Mouse (Mus musculus) stomach, postnatal 0 days (tissue): Measurements from ENCODE around the gene Stim1. TPM values are rescaled to one million over a fixed set of nuclear protein-coding genes. Genes with fewer than 3 reads are reported as not detected.

Experiments used
- ATAC-seq: fragments of 200-750 bp; cut with Nextera tagmentation; 2 replicates; pipeline ENCODE4 v1.8.0; 2017; ENCODE audit not compliant: low FRiP score, low TSS enrichment
- DNase-seq: peaks from one replicate; pipeline ENCODE4 v3.0.0-alpha.2; 2016; ENCODE audit warnings: low spot score
- H3K27ac ChIP-seq: fragments of 300-500 bp; sonication (generic); replicated peaks from 2 replicates; pipeline ENCODE4 v1.5.1; 2014; ENCODE audit warnings: mild to moderate bottlenecking, control low read depth
- H3K27me3 ChIP-seq: fragments of 300-500 bp; sonication (generic); 2 replicates; pipeline ENCODE4 v1.6.1; 2014; ENCODE audit warnings: low read length; ENCODE audit not compliant: control insufficient read depth, insufficient read depth
- H3K36me3 ChIP-seq: fragments of 300-500 bp; sonication (generic); 2 replicates; pipeline ENCODE4 v1.6.1; 2014; ENCODE audit warnings: low read length, mixed read lengths; ENCODE audit not compliant: control insufficient read depth, insufficient read depth
- H3K4me1 ChIP-seq: fragments of 300-500 bp; sonication (generic); replicated peaks from 2 replicates; pipeline ENCODE4 v1.6.1; 2014; ENCODE audit warnings: antibody characterized with exemption; ENCODE audit not compliant: control insufficient read depth, insufficient read depth
- H3K4me2 ChIP-seq: fragments of 300-500 bp; sonication (generic); replicated peaks from 2 replicates; pipeline ENCODE4 v1.6.1; 2014; ENCODE audit warnings: low read depth, mild to moderate bottlenecking, control low read depth, moderate library complexity
- H3K4me3 ChIP-seq: fragments of 300-500 bp; sonication (generic); 2 replicates; pipeline ENCODE4 v1.5.1; 2014; ENCODE audit warnings: low read depth, low read length, control low read depth
- H3K9ac ChIP-seq: fragments of 300-500 bp; sonication (generic); 2 replicates; pipeline ENCODE4 v1.6.1; 2014; ENCODE audit warnings: mild to moderate bottlenecking, low read length, control low read depth, mixed read lengths
- H3K9me3 ChIP-seq: fragments of 300-500 bp; sonication (generic); 2 replicates; pipeline ENCODE4 v1.6.1; 2016; ENCODE audit warnings: low read length; ENCODE audit not compliant: control insufficient read depth
- CTCF ChIP-seq: IDR thresholded peaks from 2 replicates; pipeline ENCODE4 v1.5.1; 2016; ENCODE audit warnings: antibody characterized with exemption, low read depth, mild to moderate bottlenecking, moderate library complexity
- EP300 ChIP-seq: optimal IDR thresholded peaks from 2 replicates; pipeline ENCODE3; 2016; ENCODE audit warnings: antibody characterized with exemption
- WGBS: fragments of 180-500 bp; shearing (Covaris S2); extraction: QIAGEN DNeasy Blood & Tissue Kit; methylation state at CpG from one replicate; pipeline ENCODE4 v1.1.7; 2014; 5-methylcytosine and 5-hydroxymethylcytosine counted together
- polyA plus RNA-seq: library from polyadenylated mRNA; unstranded; fragments of >200 nt; fragmentation: Nextera tagmentation; extraction: Ambion mirVana; gene quantifications from 2 replicates; pipeline ENCODE4 v1.2.1, GENCODE M21; 2015

Stim1 gene
- polyA plus RNA-seq = 26.4 and 29.5 TPM in 2 replicates

DNA sequence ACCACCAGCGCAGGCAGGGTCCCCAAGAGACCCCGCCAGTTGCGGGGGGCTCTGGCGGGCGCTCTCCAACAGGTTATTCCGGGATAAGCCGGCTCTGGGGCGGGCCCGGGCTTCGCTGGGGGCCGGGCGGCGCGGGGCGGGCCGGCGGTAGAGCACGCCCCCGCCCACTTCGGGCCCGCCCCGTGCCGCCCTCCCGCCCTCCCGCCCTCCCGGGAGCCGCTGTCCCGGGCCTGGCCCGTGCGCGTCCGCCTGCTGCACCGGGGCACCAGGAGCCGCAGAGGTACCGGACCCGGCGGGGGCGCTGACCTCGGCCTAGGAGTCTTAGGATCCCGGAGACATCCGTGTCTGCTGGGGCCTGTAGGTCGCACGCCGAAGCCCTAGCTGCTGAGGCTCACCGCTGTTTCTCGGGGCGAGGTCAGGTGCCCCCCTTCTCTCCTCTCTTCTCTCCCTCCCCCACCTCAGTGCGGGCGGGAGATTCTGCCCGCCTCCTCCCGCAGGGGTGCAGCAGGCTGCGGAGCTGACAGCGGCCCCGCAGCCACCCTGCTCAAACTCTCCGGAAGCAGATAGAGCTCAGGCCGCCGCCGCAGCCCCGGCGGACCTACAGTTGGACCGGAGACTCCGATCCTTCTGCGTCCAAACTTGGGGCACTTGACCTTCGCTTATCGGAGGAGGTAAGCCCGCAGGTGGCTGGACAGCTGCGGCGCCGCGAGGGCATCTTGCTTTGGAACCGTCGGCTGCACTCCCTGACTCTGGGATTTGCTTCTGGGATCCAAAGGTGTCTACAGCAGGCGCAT, at the start of gene Stim1:
Stim1 (plus strand) TSS at position 206 of the 794 bp plus-strand sequence.
- peak; percentile 82 for DNase-seq
- H3K27ac ChIP-seq = peak within 1 kb of the TSS; percentile 86

DNA sequence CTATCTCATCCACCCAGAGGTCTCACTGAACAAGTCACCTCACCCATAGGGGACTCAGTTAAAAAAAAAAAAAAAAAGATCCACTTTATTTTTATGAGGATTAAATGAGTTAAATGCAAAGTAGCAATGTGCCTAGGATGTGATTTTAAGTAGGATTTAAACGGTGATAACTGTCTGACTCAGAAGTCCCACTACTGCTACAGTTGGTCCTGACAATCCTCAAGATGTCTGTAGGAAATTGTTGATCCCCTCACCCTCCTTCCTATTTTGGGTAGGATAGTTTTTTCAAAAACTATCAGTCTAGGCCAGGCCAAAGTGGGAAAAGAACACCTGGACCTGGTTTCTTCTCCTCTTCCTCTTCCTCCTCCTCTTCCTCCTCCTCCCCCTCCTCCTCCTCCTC, 45.7 kb upstream of the Stim1 start:
- ATAC-seq (no peak), DNase-seq (no peak)
- H3K36me3 ChIP-seq = no peaks in the 10 kb centered on the region
- TF ChIP-seq CTCF = no peak
- no peak for TF ChIP-seq EP300
- H3K4me1 ChIP-seq = no peaks in the 10 kb centered on the region
- no peak overlapping the region for H3K9ac ChIP-seq
- H3K4me3 ChIP-seq = no peak overlapping the region
- peak overlapping the region; percentile 81 for H3K4me2 ChIP-seq
- H3K27ac ChIP-seq = no peak overlapping the region
- WGBS = 33% methylated on average over 1 of the region's 1 CpGs
- H3K9me3 ChIP-seq = no peaks in the 10 kb centered on the region
- H3K27me3 ChIP-seq = no peaks in the 10 kb centered on the region

More for the DNA sequence above, at the start of gene Stim1:
- TF ChIP-seq EP300 (peak; percentile 13), CTCF (no peak)
- Histone ChIP-seq H3K9me3 (no peaks in the 10 kb centered on the region), H3K9ac (peak within 1 kb of the TSS; percentile 78), H3K36me3 (no peaks in the 10 kb centered on the region), H3K4me3 (peak within 1 kb of the TSS; percentile 79), H3K4me1 (peaks cover 7% of the 10 kb centered on the region; the same call in 1 of the 2 replicates), H3K4me2 (peak within 1 kb of the TSS; percentile 84), H3K27me3 (no peaks in the 10 kb centered on the region)
- under 1% methylated on average over 38 of the region's 73 CpGs for WGBS
- ATAC-seq = peak; percentile 94

DNA sequence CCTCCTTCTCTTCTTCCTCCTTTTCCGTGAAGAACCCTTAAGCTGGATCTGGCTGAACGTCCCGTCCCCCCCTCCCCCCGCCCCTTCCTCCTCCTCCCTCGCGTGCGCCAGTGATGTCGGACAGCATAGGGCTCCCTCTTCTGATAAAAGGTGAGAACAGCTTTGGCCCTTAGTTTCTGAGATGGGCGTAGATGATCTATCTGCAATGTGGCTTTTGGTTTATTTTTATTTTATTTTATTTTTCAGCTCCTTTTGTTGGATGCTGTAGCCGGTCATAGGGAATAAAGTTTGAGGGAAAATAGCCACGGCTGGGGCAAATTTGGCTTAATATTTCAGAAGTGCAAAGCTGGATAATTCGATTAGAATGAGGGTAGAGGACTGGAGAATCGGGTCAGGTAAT, 45.3 kb upstream of the Stim1 start:
- TF ChIP-seq CTCF (peak; percentile 72), EP300 (no peak)
- Histone ChIP-seq H3K27ac (peak overlapping the region; percentile 89; the same call in 1 of the 2 replicates), H3K4me2 (peak overlapping the region; percentile 81), H3K4me1 (no peaks in the 10 kb centered on the region), H3K9me3 (no peaks in the 10 kb centered on the region), H3K4me3 (peak overlapping the region; percentile 74), H3K9ac (no peak overlapping the region; the same call in 1 of the 2 replicates), H3K27me3 (no peaks in the 10 kb centered on the region), H3K36me3 (no peaks in the 10 kb centered on the region)
- DNase-seq (peak; percentile 69), ATAC-seq (peak; percentile 55; the same call in 1 of the 2 replicates)
- under 1% methylated on average over 11 of the region's 13 CpGs for WGBS

DNA sequence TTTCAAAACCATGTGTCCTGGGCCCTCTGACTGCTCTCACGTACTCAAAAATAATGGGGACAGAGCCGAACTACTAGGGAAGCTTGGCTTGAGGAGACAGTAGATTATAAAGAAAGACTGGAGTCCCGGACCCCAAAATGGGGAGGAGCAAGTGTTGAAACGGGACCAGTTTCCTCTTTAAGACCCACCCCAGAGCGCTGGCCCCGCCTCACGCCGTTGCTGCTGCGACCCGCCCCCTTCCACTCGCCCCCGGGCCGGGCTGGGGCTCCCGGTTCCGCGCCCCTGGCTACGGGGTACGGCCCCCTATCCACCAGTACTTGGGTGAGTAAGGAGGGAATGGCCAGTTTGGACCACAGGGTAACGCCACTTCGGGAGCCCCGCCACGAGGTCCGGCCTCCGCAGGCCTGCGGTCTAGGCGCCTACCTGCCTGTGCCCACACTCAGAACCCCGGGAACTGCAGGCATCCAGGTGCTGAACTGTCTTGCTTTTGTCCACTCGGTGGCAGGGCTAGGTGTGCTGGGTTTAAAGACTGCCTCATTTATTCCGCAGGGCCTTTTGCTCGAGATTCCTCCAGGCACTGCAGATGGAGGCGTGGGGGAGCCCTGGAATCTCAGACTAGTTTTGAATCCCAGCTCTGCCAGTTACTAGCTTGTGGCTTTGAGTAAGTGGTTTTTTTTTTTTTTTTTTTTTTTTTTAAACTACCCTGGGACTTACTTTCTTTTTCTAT, 44.6 kb upstream of the Stim1 start:
- Histone ChIP-seq H3K4me2 (peak overlapping the region; percentile 81), H3K36me3 (no peaks in the 10 kb centered on the region), H3K9ac (peak overlapping the region; percentile 82), H3K9me3 (no peaks in the 10 kb centered on the region), H3K27me3 (no peaks in the 10 kb centered on the region), H3K27ac (peak overlapping the region; percentile 89), H3K4me1 (no peaks in the 10 kb centered on the region), H3K4me3 (peak overlapping the region; percentile 74)
- TF ChIP-seq EP300 (no peak), CTCF (no peak; the same call in 1 of the 2 replicates)
- ATAC-seq = peak; percentile 63
- 1% methylated on average over 31 of the region's 31 CpGs for WGBS
- peak; percentile 70 for DNase-seq

DNA sequence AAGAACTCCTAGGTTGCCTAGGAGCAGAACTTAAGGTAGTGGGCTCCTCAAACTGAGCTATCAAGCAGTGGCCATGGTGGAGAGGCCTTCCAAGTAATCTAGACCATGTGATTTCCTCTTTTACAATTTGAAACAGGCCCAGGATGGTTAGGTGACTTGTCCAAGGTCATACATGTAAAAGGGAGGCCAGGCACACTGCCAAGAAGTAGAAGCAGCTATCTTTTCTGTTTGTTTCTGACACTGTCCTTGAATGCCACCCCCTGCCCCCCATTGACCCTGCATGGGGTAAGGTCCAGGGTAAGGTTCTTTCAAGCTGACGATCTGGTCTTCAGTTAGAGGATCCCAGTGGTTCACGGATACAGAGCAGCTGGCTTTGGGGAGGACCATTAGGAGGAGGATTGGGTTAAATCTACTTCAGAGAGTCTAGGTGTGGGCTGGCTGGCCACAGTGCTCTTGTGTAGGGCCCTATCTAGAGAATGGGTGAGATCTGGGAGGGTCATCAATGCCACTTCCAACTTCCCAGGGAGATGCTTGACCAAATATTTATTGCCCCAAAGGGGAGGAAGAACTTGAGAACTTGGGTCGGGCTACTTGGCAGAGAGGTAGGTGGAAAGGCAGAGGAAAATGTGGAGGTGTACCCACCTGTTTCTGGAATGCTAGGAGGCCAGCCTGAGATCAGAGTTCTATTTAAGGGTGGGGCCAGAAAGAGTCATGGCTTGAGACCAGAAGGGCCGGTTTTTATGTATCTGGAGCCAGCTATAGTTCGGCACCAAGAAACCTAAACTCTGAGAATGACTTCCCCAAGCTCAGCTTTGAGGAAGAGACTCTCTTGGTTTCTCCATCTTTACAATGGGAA, 43.5 kb upstream of the Stim1 start:
- no peaks in the 10 kb centered on the region for H3K27me3 ChIP-seq
- ATAC-seq (peak; percentile 71), DNase-seq (peak; percentile 58)
- H3K36me3 ChIP-seq = no peaks in the 10 kb centered on the region
- H3K4me1 ChIP-seq = no peaks in the 10 kb centered on the region
- 48% methylated on average over 5 of the region's 5 CpGs for WGBS
- H3K27ac ChIP-seq = peak overlapping the region; percentile 87
- TF ChIP-seq CTCF (no peak), EP300 (no peak)
- peak overlapping the region; percentile 81; the same call in 1 of the 2 replicates for H3K4me2 ChIP-seq
- H3K4me3 ChIP-seq = no peak overlapping the region
- H3K9me3 ChIP-seq = no peaks in the 10 kb centered on the region
- H3K9ac ChIP-seq = peak overlapping the region; percentile 9; the same call in 1 of the 2 replicates
